Mouse (Mus musculus) c-Kit-positive CD71-positive TER-119-positive erythroid progenitor cells, embryonic 14.5 days (primary cell): ENCODE results near the gene Clta.

ENCODE experiments used
- DNase-seq: peaks from one replicate; pipeline ENCODE4 v3.0.0-alpha.2; 2013; ENCODE audit warnings: low spot score

Gene Clta

DNA sequence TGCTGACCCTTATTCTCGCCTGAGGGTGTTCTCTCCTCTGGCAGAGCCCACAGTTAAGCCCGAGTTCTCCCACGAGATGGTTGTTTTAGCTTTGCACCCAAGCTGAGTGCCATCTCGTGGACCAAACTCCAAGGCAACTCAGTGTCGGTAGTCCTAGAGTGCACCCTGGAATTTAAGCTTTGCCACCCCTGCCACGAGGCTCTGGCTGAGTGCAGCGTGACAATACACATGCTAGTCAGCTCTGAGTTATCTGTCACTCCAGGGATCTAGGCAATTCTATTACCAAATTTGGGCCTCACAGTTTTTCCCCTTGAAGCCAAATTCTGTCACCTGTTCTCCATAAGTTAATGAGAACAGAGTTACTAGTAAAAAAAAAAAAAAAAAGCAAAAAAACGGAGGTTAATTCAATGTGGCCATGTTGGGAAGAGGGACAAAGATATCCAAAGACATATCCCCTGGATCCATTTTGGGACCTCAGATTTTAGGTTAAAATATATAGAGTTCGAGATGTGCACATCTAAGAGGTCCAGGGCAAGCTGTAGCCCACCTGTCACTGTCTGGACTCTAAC lies 68.7 kb downstream of the Clta start:
- no peak for DNase-seq

DNA sequence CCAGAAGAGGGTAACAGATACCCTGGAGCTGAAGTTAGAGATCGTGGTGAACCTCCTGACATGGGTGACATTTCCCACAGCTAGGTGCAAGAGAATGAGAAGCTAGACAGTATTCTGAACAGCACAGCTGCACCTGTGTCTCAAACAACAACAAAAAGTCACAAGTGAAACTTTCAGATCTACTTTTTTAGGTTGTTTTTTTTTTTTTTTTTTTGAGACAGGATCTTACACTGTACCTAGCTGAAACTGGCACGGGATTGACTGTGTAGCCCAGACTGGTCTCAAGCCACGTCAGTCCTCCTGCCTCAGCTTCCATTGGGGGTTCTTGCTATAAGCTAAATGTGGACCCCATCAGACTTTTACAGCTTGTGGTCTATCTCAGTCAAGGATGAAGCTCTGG lies 69.5 kb downstream of the Clta start:
- DNase-seq: no peak

DNA sequence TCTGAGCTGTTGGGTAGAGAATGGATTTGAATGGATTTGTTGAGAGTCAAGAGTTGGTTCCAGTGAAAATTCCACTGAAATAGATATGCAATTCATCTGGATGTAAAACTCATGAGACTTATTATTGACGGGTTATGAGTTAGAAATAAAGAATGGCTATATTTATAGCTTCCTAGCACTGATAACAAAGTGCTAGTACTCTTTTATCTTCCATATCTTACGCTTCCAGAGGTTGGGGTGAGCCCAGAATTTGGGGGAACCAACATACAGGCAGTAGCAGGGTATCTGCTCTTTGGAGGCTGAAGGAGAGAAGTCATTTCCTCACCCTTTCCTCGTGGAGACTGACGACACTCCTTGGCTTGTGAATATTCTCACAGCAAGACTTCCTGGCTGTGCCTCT lies 70.2 kb downstream of the Clta start:
- DNase-seq: no peak

DNA sequence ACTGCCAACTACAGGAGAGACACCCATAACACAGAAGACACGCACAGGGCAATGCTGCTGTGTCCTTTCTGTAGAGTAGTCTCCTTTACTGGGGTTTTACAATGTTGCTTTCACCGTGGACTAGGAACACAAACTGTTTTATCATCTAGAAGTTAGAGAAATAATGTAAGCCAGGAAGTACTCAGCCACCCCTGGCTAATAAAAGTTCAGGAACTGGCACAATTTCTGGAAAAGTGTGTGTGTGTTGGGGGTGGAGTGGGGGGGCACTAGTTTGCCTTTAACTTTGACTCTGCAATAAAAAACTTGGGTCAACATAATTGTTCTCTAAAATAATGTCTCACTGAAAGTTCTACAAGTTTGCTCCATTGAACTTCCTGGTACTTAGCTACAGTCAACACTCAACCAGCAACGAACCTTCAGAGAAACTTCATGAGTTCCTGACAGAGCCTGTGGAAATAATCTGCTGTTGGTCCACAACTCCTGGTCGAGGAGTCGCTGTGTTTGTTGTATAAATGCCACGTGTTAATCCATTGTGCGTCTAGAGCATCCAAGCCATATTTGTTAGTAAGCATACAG lies 74.2 kb downstream of the Clta start:
- no peak for DNase-seq
